Mouse (Mus musculus): Measurements from ENCODE around the gene Slc2a1. TPM values are rescaled to one million over a fixed set of nuclear protein-coding genes. Genes with fewer than 3 reads are reported as not detected.

Gene Slc2a1
- 83.6 and 87.2 TPM in 2 replicates for polyA plus RNA-seq (2015; fragmentation: Nextera tagmentation; extraction: Ambion mirVana)

DNA sequence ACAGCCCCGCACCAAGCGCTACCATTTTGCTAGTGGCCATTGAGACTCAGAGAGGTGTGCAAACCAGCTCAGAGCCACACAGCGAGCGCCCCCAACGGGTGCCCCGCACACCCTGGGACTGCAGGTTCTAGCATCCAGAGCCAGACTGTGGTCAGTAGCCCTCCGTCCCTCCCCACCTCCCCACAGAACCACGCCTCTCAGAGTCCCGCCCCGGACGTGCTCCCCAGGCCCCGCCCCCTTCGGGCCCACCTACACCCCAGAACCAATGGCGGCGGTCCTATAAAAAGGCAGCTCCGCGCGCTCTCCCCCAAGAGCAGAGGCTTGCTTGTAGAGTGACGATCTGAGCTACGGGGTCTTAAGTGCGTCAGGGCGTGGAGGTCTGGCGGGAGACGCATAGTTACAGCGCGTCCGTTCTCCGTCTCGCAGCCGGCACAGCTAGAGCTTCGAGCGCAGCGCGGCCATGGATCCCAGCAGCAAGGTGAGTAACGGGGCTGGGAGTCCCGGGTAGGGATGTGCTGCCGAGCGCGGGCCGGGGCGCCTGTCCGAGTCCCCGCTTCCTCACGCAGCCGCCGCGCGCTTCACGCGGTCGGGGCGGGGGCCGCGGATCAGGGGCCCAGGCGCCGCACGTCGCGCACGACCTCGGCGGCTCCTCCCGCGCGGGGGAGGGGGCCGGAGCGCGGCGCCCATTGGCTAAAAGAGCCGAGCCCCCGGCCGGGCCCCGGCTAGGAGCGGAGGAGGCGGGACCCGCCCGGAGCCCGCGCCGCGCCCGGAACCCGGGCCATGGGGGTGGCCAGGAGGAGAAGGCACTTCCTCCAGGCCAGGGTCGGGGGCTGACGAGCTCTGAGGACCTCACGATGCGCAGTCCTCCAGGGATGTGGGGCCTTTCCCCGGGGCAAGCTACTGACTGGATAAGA lies at the start of gene Slc2a1:
Gene Slc2a1, plus strand, starts transcription at position 217 of the 914 bp plus-strand sequence.
- Histone ChIP-seq H3K4me3 (peak within 1 kb of the TSS; percentile 83), H3K27ac (peak within 1 kb of the TSS; percentile 99), H3K9me3 (no peaks in the 10 kb centered on the region), H3K4me2 (peak within 1 kb of the TSS; percentile 63), H3K27me3 (no peaks in the 10 kb centered on the region), H3K9ac (peak within 1 kb of the TSS; percentile 86), H3K36me3 (0 out of 2 replicates have a peak, but pooled peaks cover 7% of the 10 kb centered on the region), H3K4me1 (peaks cover 58% of the 10 kb centered on the region)
- WGBS: under 1% methylated on average over 85 of the region's 88 CpGs
- ATAC-seq (ENCODE audit: borderline replicate concordance, extremely low read depth, low FRiP score, low TSS enrichment): peak; percentile 93

- no peaks in the 10 kb centered on the region for H3K36me3 ChIP-seq
- H3K27ac ChIP-seq: no peak overlapping the region
- ATAC-seq (ENCODE audit: borderline replicate concordance, extremely low read depth, low FRiP score, low TSS enrichment): no peak
- no peak overlapping the region for H3K4me2 ChIP-seq
- H3K4me3 ChIP-seq: no peak overlapping the region
- no peak overlapping the region for H3K9ac ChIP-seq
- H3K9me3 ChIP-seq: no peaks in the 10 kb centered on the region
- 82% methylated on average over 3 of the region's 3 CpGs for WGBS
- peaks cover 7% of the 10 kb centered on the region for H3K4me1 ChIP-seq
- 0 out of 2 replicates have a peak, but pooled peaks cover 4% of the 10 kb centered on the region for H3K27me3 ChIP-seq
Observed at GRCm38 (mm10) chr4:119066791-119067190, 41.7 kb upstream of the Slc2a1 start.

GRCm38 (mm10) chr4:119067204-119067603 lies 41.3 kb upstream of the Slc2a1 start:
- no peaks in the 10 kb centered on the region for H3K36me3 ChIP-seq
- H3K4me3 ChIP-seq: no peak overlapping the region
- WGBS: 70% methylated on average over 2 of the region's 2 CpGs
- ATAC-seq (ENCODE audit: borderline replicate concordance, extremely low read depth, low FRiP score, low TSS enrichment): no peak
- H3K27me3 ChIP-seq: 0 out of 2 replicates have a peak, but pooled peaks cover 8% of the 10 kb centered on the region
- H3K4me2 ChIP-seq: no peak overlapping the region
- H3K4me1 ChIP-seq: peaks cover 11% of the 10 kb centered on the region
- no peak overlapping the region for H3K27ac ChIP-seq
- no peaks in the 10 kb centered on the region for H3K9me3 ChIP-seq
- no peak overlapping the region for H3K9ac ChIP-seq

DNA sequence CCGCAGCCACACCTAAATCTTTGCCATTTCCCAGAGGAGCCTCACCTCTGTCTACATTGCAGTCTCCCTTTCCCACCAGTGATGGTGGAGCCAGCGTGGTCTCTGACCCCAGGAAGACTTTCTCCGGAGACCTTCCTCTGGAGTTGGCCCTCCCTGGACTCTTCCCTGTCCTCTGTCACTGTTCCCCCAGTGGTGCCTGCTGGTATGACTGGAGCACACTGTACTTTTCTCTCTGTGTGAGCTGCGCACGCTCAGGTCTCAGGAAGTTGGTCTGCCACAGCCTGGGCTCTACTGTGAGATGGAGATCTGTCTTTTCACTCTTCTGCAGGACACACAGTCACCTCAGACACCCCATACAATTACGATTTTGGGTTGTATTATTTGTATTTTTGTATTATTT lies 39.6 kb upstream of the Slc2a1 start:
- H3K27ac ChIP-seq: no peak overlapping the region
- no peak overlapping the region for H3K9ac ChIP-seq
- no peaks in the 10 kb centered on the region for H3K36me3 ChIP-seq
- WGBS: 48% methylated on average over 6 of the region's 6 CpGs
- H3K27me3 ChIP-seq: peaks cover 18% of the 10 kb centered on the region; the same call in 1 of the 2 replicates
- H3K4me3 ChIP-seq: no peak overlapping the region
- H3K9me3 ChIP-seq: no peaks in the 10 kb centered on the region
- no peak overlapping the region for H3K4me2 ChIP-seq
- H3K4me1 ChIP-seq: peaks cover 27% of the 10 kb centered on the region
- ATAC-seq (ENCODE audit: borderline replicate concordance, extremely low read depth, low FRiP score, low TSS enrichment): no peak

DNA sequence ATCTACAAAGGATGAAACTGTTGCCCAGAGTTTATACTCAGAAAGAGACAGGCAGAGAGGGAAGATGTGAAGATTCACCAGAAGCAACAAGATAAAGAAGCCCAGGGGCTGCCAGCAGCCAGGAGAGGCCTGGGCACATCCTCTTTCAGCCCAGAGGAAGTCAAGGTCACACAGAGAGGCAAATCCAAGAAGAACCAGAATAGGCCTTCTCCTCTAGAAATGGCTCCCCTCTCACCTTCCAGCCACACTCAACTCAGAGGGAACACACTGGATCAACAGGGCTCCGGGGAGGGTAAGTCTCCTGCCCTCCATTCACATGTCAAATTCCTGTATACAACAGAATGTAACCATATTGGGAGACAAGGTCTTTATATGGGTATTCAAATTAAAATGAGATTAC lies 38.3 kb upstream of the Slc2a1 start:
- peaks cover 18% of the 10 kb centered on the region; the same call in 1 of the 2 replicates for H3K27me3 ChIP-seq
- no peaks in the 10 kb centered on the region for H3K9me3 ChIP-seq
- H3K9ac ChIP-seq: no peak overlapping the region
- ATAC-seq (ENCODE audit: borderline replicate concordance, extremely low read depth, low FRiP score, low TSS enrichment): no peak
- no peak overlapping the region for H3K4me3 ChIP-seq
- no peaks in the 10 kb centered on the region for H3K36me3 ChIP-seq
- H3K4me2 ChIP-seq: no peak overlapping the region
- no peak overlapping the region for H3K27ac ChIP-seq
- 64% methylated on average over 1 of the region's 1 CpGs for WGBS
- H3K4me1 ChIP-seq: peaks cover 33% of the 10 kb centered on the region

DNA sequence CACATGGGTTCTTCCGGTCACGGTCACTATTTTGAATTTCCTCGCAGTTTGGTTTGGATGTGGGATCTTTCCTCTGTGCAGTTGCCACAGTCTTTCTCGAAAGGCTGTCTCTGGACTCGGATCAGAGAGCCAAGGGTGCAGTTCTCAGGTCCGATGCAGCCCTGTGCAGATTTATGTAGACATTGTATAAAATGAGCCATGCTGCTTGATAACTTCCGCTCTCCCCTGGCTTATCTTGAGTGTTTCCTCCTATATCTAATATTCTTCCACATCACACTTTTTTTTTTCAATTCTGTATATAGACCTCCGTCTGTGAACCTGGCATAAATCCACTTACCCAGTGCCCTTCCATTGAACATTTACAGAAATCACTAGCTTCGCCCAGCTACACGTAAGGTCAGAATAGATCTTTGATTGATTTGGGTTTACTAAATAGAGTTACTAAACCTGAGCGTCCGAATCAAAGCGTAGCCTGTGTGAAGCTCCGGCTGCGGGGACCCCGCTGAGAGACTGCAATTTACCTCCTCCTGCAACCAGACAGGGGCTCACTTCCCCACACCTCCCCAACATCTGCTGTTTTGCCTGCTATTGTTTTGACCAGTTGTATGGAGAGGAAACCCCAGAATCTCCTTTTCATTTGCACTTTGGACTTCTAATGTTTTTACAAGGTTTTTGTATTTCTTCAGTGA lies 37.4 kb upstream of the Slc2a1 start:
- no peak for ATAC-seq (ENCODE audit: borderline replicate concordance, extremely low read depth, low FRiP score, low TSS enrichment)
- no peak overlapping the region for H3K9ac ChIP-seq
- peaks cover 18% of the 10 kb centered on the region; the same call in 1 of the 2 replicates for H3K27me3 ChIP-seq
- no peak overlapping the region for H3K4me3 ChIP-seq
- 27% methylated on average over 16 of the region's 16 CpGs for WGBS
- H3K36me3 ChIP-seq: no peaks in the 10 kb centered on the region
- H3K4me2 ChIP-seq: no peak overlapping the region
- H3K4me1 ChIP-seq: peaks cover 33% of the 10 kb centered on the region
- H3K9me3 ChIP-seq: no peaks in the 10 kb centered on the region
- 0 out of 2 replicates have a peak overlapping the region, but pooled peaks have one; percentile 89 for H3K27ac ChIP-seq

GRCm38 (mm10) chr4:119071648-119072362 lies 36.7 kb upstream of the Slc2a1 start:
- peak overlapping the region; percentile 89 for H3K27ac ChIP-seq
- no peak for ATAC-seq (ENCODE audit: borderline replicate concordance, extremely low read depth, low FRiP score, low TSS enrichment)
- WGBS: 25% methylated on average over 19 of the region's 19 CpGs
- peaks cover 33% of the 10 kb centered on the region for H3K4me1 ChIP-seq
- H3K36me3 ChIP-seq: no peaks in the 10 kb centered on the region
- peaks cover 18% of the 10 kb centered on the region; the same call in 1 of the 2 replicates for H3K27me3 ChIP-seq
- no peaks in the 10 kb centered on the region for H3K9me3 ChIP-seq
- H3K4me2 ChIP-seq: no peak overlapping the region
- H3K9ac ChIP-seq: no peak overlapping the region
- no peak overlapping the region for H3K4me3 ChIP-seq

- Histone ChIP-seq H3K36me3 (no peaks in the 10 kb centered on the region), H3K9me3 (no peaks in the 10 kb centered on the region), H3K9ac (no peak overlapping the region), H3K27ac (peak overlapping the region; percentile 89), H3K4me2 (peak overlapping the region; percentile 34), H3K4me3 (0 out of 2 replicates have a peak overlapping the region, but pooled peaks have one; percentile 1), H3K27me3 (peaks cover 18% of the 10 kb centered on the region; the same call in 1 of the 2 replicates), H3K4me1 (peaks cover 37% of the 10 kb centered on the region)
- no peak for ATAC-seq (ENCODE audit: borderline replicate concordance, extremely low read depth, low FRiP score, low TSS enrichment)
- 39% methylated on average over 19 of the region's 19 CpGs for WGBS
Observed at GRCm38 (mm10) chr4:119072363-119072940, 36.1 kb upstream of the Slc2a1 start.

DNA sequence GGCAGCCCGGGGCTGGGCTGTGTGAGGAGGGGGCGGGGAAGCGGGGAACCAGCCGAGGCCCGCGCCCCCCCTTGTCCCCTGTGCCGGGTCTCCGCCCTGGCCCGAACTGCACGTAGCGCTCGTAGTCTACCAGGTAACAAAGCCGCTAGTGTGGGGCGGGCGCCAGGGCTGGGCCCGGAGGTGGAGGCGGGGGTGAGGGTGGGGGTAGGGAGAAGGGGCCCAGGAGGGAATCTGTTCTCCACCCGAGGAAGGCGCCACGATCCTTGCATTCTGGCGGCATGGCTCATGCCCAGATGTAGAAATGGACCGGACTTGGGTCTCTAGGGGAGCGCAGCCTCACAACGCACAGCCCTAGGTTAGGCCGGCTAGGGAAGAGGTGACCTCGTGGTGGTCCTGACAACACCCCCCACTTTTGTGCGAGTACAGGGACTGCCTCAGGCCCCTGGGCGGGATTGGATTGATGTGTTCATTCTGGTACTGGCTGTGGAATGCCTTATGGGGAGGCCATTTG lies 35.5 kb upstream of the Slc2a1 start:
- H3K4me2 ChIP-seq: peak overlapping the region; percentile 34
- no peaks in the 10 kb centered on the region for H3K9me3 ChIP-seq
- H3K9ac ChIP-seq: no peak overlapping the region
- ATAC-seq (ENCODE audit: borderline replicate concordance, extremely low read depth, low FRiP score, low TSS enrichment): peak; percentile 84
- H3K27ac ChIP-seq: peak overlapping the region; percentile 89
- 16% methylated on average over 28 of the region's 28 CpGs for WGBS
- H3K27me3 ChIP-seq: peaks cover 18% of the 10 kb centered on the region; the same call in 1 of the 2 replicates
- H3K36me3 ChIP-seq: no peaks in the 10 kb centered on the region
- peaks cover 39% of the 10 kb centered on the region for H3K4me1 ChIP-seq
- 0 out of 2 replicates have a peak overlapping the region, but pooled peaks have one; percentile 1 for H3K4me3 ChIP-seq

DNA sequence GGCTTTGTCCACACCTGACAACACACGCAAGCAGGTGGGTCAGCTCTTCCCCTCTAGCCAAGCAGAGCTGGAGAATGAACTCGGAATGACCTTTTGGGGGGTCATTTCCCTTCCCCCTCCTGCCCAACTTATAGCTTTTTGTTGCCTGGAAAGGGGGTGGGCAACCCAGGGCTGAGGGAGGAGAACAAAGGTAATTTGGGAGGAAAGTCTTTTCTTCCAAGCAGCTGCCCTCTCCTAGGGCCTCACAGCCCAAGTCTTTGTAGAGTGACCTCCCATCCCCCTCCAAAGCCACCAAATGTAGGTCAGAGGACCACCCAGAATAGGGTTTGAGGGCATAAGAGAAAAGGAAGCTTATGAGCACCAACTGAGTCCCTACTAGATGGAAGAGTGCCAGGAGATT lies 34.9 kb upstream of the Slc2a1 start:
- H3K4me3 ChIP-seq: no peak overlapping the region
- H3K9me3 ChIP-seq: no peaks in the 10 kb centered on the region
- H3K4me1 ChIP-seq: peaks cover 39% of the 10 kb centered on the region
- peak overlapping the region; percentile 89 for H3K27ac ChIP-seq
- 42% methylated on average over 2 of the region's 2 CpGs for WGBS
- H3K4me2 ChIP-seq: no peak overlapping the region
- peaks cover 18% of the 10 kb centered on the region; the same call in 1 of the 2 replicates for H3K27me3 ChIP-seq
- H3K9ac ChIP-seq: no peak overlapping the region
- no peaks in the 10 kb centered on the region for H3K36me3 ChIP-seq
- no peak for ATAC-seq (ENCODE audit: borderline replicate concordance, extremely low read depth, low FRiP score, low TSS enrichment)

- no peak overlapping the region for H3K9ac ChIP-seq
- H3K9me3 ChIP-seq: no peaks in the 10 kb centered on the region
- no peaks in the 10 kb centered on the region for H3K36me3 ChIP-seq
- H3K4me2 ChIP-seq: no peak overlapping the region
- peaks cover 18% of the 10 kb centered on the region; the same call in 1 of the 2 replicates for H3K27me3 ChIP-seq
- no peak overlapping the region for H3K4me3 ChIP-seq
- WGBS: 41% methylated on average over 6 of the region's 6 CpGs
- H3K27ac ChIP-seq: 0 out of 2 replicates have a peak overlapping the region, but pooled peaks have one; percentile 39
- peaks cover 39% of the 10 kb centered on the region for H3K4me1 ChIP-seq
- ATAC-seq (ENCODE audit: borderline replicate concordance, extremely low read depth, low FRiP score, low TSS enrichment): no peak
Observed at GRCm38 (mm10) chr4:119074596-119074995, 33.9 kb upstream of the Slc2a1 start.
